Mouse (Mus musculus) heart, adult 2 months (tissue): ENCODE measurements around the gene Ctf2. TPM values are rescaled to one million over a fixed set of nuclear protein-coding genes. Genes with fewer than 3 reads are reported as not detected.

Experiments used
- DNase-seq, 2 experiments: peaks; one replicate each; pipeline ENCODE4 v3.0.0; 2021
- H3K27ac ChIP-seq: fragments of 200-600 bp; 2 replicates; pipeline ENCODE4 v1.8.1; 2022
- H3K27me3 ChIP-seq: fragments of 200-500 bp; 2 replicates; pipeline ENCODE4 v1.6.1; 2012; ENCODE audit warnings: mild to moderate bottlenecking, low read length, inconsistent platforms, mixed read lengths; ENCODE audit not compliant: control insufficient read depth, insufficient read depth
- H3K36me3 ChIP-seq: fragments of 200-500 bp; 2 replicates; pipeline ENCODE4 v1.6.1; 2012; ENCODE audit warnings: low read length, inconsistent platforms; ENCODE audit not compliant: control insufficient read depth, insufficient read depth
- H3K4me1 ChIP-seq: fragments of 200-500 bp; 2 replicates; pipeline ENCODE4 v1.6.1; 2011; ENCODE audit warnings: low read length; ENCODE audit not compliant: control insufficient read depth, insufficient read depth
- H3K4me3 ChIP-seq: fragments of 200-600 bp; 2 replicates; pipeline ENCODE4 v1.8.1; 2022
- H3K79me2 ChIP-seq: fragments of 200-500 bp; replicated peaks from 2 replicates; pipeline ENCODE4 v1.6.1; 2012; ENCODE audit warnings: mild to moderate bottlenecking, inconsistent platforms, low read length, moderate library complexity, mixed read lengths; ENCODE audit not compliant: control insufficient read depth, insufficient read depth
- H3K9ac ChIP-seq: fragments of 200-500 bp; 2 replicates; pipeline ENCODE4 v1.6.1; 2012; ENCODE audit warnings: low read depth, mild to moderate bottlenecking, control low read depth, inconsistent platforms, low read length, mixed read lengths
- CTCF ChIP-seq: fragments of 200-600 bp; IDR thresholded peaks from 2 replicates; pipeline ENCODE4 v1.8.1; 2022; ENCODE audit warnings: antibody characterized with exemption, mild to moderate bottlenecking, moderate library complexity
- EP300 ChIP-seq: fragments of 200-500 bp; IDR thresholded peaks from 2 replicates; pipeline ENCODE4 v1.6.1; 2011; ENCODE audit warnings: low read depth, low read length, control low read depth; ENCODE audit not compliant: insufficient read depth
- POLR2A ChIP-seq: fragments of 200-500 bp; IDR thresholded peaks from 2 replicates; pipeline ENCODE4 v1.6.1; 2011; ENCODE audit warnings: mild to moderate bottlenecking, low read depth, low read length, control low read depth; ENCODE audit not compliant: insufficient read depth
- WGBS: fragments of 180-500 bp; shearing (Covaris S2); methylation state at CpG from one replicate; pipeline ENCODE4 v1.1.7; 2018; 5-methylcytosine and 5-hydroxymethylcytosine counted together
- intact Hi-C: fragments of 180-260 bp; cut with DNase I; formaldehyde crosslinking; loops from one replicate; pipeline ENCODE4 v1.15.1; 2025
- polyA plus RNA-seq: library from polyadenylated mRNA; depleted of rRNA; stranded (reverse); fragments of >200 nt; gene quantifications from 2 replicates; pipeline ENCODE4 v1.2.3, GENCODE M21; 2012
- total RNA-seq, 2 experiments: library from RNA; stranded (reverse); gene quantifications; 2 replicates each; pipeline ENCODE4 v1.2.3; 2021

The Ctf2 gene
- total and polyA plus RNA-seq, 3 experiments, result not detected

DNA sequence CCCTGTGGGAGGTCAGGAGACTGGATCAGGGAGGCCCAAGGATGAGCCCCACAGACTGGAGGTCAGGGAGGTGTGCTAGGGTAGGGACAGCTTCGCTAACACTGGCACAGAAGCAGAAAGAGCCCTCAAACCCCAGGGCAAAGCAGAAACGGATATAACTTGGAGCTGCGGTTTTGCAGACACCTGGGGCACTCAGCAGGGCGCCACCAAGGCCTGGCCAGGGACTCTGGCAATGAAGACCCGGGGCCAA lies 24.1 kb downstream of the Ctf2 start:
- Histone ChIP-seq H3K4me3 (peak overlapping the region; percentile 91), H3K27me3 (no peaks in the 10 kb centered on the region), H3K27ac (peak overlapping the region; percentile 96), H3K79me2 (no peaks in the 10 kb centered on the region), H3K9ac (peak overlapping the region; percentile 88), H3K4me1 (peaks cover 8% of the 10 kb centered on the region), H3K36me3 (no peaks in the 10 kb centered on the region)
- intact Hi-C loops, result loop anchor here (1.0 to 5.0 kb wide), 3 partner anchors 15 to 121 kb away; partner anchors contain the start of genes Ccdc189 and Rnf40
- no peak for DNase-seq
- TF ChIP-seq EP300 (no peak), POLR2A (no peak), CTCF (no peak)
- 6% methylated on average over 5 of the region's 5 CpGs for WGBS

DNA sequence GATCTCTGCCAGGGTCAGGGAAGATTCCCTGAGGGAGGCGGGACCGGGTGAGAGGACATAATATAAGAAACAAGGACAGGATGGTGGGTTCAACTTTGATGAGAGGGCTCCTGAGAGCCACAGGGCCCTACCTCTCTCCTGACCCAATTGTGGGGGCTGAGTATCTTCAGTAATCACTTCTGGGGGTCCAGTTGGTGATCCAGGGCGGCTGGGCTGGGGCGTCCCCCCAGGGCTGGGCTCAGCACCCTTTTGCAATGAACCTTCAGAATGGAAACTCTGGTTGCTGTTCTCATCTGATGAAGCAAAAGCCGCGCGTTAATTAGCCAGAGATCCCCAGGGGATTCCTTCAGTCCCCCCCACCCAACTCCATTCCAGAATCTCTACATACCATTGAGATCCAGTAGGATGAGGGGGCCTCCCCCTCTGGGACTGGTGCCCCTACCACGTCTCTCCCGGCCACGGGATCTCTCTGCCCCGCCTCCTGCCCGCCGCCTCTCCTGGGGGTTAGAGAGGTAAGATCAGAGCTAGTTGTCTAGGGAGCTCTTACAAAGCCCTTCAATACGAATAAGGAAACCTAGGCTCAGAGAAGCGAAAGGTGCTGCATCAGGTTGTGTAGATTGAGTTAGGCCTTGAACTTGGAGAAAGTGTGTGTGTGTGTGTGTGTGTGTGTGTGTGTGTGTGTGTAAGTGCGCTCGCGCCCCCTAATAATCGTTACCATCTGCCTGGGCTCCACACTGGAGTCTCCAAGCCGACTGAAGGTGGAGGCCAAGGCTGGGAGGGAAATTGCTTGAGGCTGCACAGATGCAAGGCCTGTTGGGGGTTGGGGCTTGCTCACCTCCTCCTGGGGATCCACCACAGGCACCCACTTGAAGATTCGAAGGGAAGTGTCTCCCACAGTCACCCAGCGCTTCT lies 24.7 kb downstream of the Ctf2 start:
- H3K27me3 ChIP-seq, result no peaks in the 10 kb centered on the region
- H3K27ac ChIP-seq, result peak overlapping the region; percentile 96
- H3K4me1 ChIP-seq, result peaks cover 9% of the 10 kb centered on the region
- H3K9ac ChIP-seq, result peak overlapping the region; percentile 88
- intact Hi-C loops, result loop anchor here (2.0 to 5.0 kb wide), 2 partner anchors 14 to 120 kb away; partner anchors contain the start of genes Ccdc189 and Rnf40
- no peak for TF ChIP-seq EP300
- TF ChIP-seq CTCF, result no peak
- no peak for TF ChIP-seq POLR2A
- WGBS, result 64% methylated on average over 22 of the region's 22 CpGs
- H3K36me3 ChIP-seq, result no peaks in the 10 kb centered on the region
- H3K4me3 ChIP-seq, result peak overlapping the region; percentile 91
- H3K79me2 ChIP-seq, result no peaks in the 10 kb centered on the region
- peak in 1 of 2 experiments; percentile 28 for DNase-seq

DNA sequence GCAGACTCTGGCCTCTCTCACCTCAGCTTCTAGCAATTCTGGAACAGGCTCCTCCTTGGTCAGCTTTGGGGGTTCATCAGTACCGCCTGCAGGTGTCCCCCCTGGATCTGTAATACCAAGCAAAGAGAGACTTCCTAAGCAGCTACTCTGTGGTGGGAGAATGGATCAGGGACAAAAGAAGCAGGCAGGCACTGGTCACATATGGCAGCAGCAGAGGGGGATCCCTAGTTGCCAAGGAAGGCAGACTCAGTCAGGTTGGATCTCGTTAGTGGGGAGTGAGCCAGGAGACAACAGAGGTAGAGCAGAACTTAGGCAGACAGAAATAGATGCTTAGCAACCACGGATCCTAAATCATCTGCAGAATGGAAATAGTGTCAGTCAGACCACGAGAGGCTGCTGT lies 26.3 kb downstream of the Ctf2 start:
- intact Hi-C loops, result loop anchor here (2.0 to 5.0 kb wide), 2 partner anchors 13 to 118 kb away; partner anchors contain the start of genes Ccdc189 and Rnf40

DNA sequence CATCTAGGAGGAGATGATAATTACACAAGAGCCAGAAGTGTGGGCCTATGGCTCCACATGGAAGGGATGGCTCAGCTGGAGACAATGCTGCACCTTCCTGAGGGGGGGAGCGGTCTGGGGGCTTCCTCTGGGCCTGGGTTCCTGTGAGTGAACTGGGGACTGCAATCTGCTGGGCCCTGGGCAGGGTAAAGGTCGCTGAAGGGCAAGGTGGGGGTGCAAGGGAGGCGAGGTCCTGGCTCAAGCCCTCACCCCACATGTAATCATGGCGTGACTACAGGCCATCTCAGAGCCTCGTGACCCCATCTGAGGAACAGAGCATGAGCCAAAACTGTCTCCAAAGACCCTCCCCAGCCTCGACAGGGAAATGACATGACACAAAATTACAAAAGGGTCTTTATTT lies 27.4 kb downstream of the Ctf2 start:
- no peaks in the 10 kb centered on the region for H3K79me2 ChIP-seq
- H3K36me3 ChIP-seq, result peaks cover 4% of the 10 kb centered on the region
- H3K4me3 ChIP-seq, result no peak overlapping the region
- peaks cover 7% of the 10 kb centered on the region for H3K4me1 ChIP-seq
- DNase-seq, result no peak
- H3K27ac ChIP-seq, result no peak overlapping the region
- intact Hi-C loops, result no loop called here
- no peaks in the 10 kb centered on the region for H3K27me3 ChIP-seq
- TF ChIP-seq EP300 (no peak), POLR2A (no peak), CTCF (no peak)
- no peak overlapping the region for H3K9ac ChIP-seq
- WGBS, result 91% methylated on average over 6 of the region's 6 CpGs

More for the DNA sequence above, 26.3 kb downstream of the Ctf2 start:
- WGBS, result 77% methylated on average over 4 of the region's 4 CpGs
- Histone ChIP-seq H3K27me3 (no peaks in the 10 kb centered on the region), H3K79me2 (no peaks in the 10 kb centered on the region), H3K4me3 (no peak overlapping the region), H3K9ac (no peak overlapping the region), H3K4me1 (peaks cover 7% of the 10 kb centered on the region), H3K36me3 (peaks cover 4% of the 10 kb centered on the region), H3K27ac (no peak overlapping the region)
- DNase-seq, result no peak
- TF ChIP-seq POLR2A (no peak), CTCF (no peak), EP300 (no peak)

DNA sequence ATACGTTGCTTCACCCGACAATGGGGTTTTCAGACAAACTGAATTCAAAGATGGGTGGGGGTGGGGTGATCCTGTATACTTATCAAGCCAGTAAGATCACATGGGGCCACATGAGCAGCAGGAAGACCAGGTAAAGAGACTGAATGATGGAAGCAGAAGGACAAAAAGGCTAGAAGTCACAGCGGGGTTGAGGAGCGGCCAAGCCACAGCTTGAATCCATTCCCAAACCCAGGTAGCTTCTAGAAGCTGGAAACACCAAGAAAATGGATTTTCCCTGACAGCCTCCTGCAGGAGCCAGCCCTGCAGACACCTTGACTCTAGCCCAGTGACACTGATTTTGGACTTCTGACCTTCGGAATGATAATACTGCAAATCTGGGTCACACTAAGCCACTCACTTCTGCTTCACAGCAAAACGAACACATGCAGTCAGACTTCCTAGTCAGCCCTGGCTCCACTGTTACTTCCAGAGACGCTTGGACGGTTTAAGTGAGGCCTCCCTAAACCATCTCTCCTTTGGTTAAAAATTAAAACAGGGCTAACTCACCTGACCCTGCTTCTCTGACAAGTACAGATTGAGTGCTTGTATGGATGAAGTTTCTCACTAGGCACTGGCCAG lies 28.3 kb downstream of the Ctf2 start:
- peaks cover 4% of the 10 kb centered on the region for H3K36me3 ChIP-seq
- intact Hi-C loops, result no loop called here
- 93% methylated on average over 8 of the region's 8 CpGs for WGBS
- H3K4me1 ChIP-seq, result peaks cover 4% of the 10 kb centered on the region
- H3K27ac ChIP-seq, result no peak overlapping the region
- no peaks in the 10 kb centered on the region for H3K79me2 ChIP-seq
- no peak overlapping the region for H3K4me3 ChIP-seq
- no peak overlapping the region for H3K9ac ChIP-seq
- no peak for DNase-seq
- H3K27me3 ChIP-seq, result no peaks in the 10 kb centered on the region
- TF ChIP-seq POLR2A (no peak), CTCF (no peak), EP300 (no peak)

DNA sequence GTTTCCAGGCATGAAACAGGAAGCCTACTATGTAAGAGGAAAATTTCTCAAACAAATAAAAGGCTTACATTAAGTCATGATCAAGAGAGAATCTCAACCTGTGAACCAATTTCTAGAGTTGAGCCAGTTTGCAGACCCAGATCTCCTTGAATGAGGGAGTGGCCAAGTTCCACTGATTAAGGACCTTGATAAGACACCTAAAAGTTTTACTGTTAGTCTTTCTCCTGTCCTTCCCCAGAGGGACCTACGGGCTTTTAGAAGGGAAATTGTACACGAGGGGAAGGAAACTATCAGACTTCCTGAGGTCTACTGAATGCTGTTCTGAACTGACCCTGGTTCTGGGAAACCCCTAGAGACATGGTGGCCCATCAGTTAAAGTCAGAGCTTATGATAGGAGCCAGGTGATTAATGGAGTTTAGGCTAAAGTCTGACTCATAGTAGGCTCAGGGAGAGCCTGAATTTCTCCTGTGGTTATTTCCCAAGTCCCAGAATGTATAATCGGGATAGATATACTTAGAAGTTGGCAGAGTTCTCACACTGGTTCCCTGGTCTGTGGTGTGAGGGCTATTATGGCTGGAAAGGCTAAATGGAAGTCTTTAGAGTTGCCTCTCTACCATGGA lies 31.1 kb downstream of the Ctf2 start:
- TF ChIP-seq CTCF, result no peak
- TF ChIP-seq EP300, result no peak
- no peak for TF ChIP-seq POLR2A
- Histone ChIP-seq H3K27ac (no peak overlapping the region), H3K4me1 (peaks cover 1% of the 10 kb centered on the region), H3K27me3 (no peaks in the 10 kb centered on the region), H3K9ac (no peak overlapping the region), H3K79me2 (no peaks in the 10 kb centered on the region), H3K4me3 (no peak overlapping the region), H3K36me3 (peaks cover 4% of the 10 kb centered on the region)
- intact Hi-C loops, result no loop called here
- 26% methylated on average over 3 of the region's 3 CpGs for WGBS
- no peak for DNase-seq
